Mouse (Mus musculus): Measurements from ENCODE around the gene A930033H14Rik. TPM values are rescaled to one million over a fixed set of nuclear protein-coding genes. Genes with fewer than 3 reads are reported as not detected.
A peak's percentile ranks its signal among the peaks of the same experiment; 100 is the strongest.

The A930033H14Rik gene
- polyA plus RNA-seq (2015; fragmentation: Nextera tagmentation; extraction: Ambion mirVana), result 1.2 and 1.5 TPM in 2 replicates

DNA sequence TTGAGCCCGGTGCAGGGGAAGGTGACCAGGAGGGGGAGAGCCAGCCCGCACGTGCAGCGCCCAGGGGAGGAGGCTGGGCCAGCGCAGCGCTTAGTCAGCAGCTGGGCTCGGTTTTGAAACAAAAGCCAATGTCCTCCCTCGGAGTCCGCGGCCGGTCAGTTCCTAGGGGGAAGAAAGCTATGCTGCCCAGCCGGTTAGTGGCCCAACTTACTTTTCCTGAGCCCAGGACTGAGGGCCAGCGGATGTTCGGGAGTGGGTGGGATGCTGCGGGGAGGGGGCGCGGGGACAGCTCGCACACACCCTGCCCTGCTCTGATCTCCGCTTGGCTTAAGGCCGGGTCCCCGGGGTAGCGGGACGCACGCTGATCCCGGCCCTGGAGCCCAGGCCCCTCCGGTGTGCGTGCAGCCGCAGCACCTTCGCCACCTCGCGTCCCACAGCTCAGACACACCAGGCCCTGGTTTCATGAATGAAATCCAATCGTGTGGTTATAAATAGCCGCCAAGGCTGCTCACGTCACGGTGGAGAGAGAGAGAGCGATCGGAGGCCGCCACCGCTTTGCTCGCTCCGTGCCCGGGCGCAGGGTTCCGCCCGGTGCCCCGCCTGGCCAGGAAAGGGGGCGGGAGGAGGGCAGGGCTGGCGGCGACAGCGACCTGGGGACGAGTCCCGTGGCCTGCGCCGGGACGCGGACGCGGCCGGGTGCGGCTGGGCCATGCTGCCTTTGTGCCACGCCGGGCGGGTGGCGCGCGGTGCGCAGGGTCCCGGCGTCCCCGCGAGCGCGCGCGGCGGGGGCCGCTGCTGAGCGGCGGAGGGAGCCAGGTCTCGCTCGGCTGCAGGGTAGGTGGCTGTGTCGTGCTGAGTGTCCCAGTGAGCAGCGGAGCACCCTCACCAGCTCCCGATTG is at the start of gene A930033H14Rik:
A930033H14Rik (minus strand) TSS at position 557 of the 899 bp plus-strand sequence.
- Histone ChIP-seq H3K27ac (replicated peaks) (peak within 1 kb of the TSS; percentile 99), H3K27me3 (ENCODE audit: control insufficient read depth, insufficient read depth, low read length) (no peaks in the 10 kb centered on the region), H3K4me1 (replicated peaks; ENCODE audit: control insufficient read depth, insufficient read depth) (0 out of 2 replicates have a peak, but pooled peaks cover 3% of the 10 kb centered on the region), H3K9me3 (ENCODE audit: control insufficient read depth, low read length) (no peaks in the 10 kb centered on the region), H3K9ac (ENCODE audit: low read length) (peak within 1 kb of the TSS; percentile 92), H3K4me3 (ENCODE audit: low read depth, low read length) (peak within 1 kb of the TSS; percentile 79), H3K4me2 (replicated peaks; ENCODE audit: low read depth) (peak within 1 kb of the TSS; percentile 96), H3K36me3 (ENCODE audit: control insufficient read depth, insufficient read depth, low read length) (no peaks in the 10 kb centered on the region)
- peak; percentile 95 for ATAC-seq (ENCODE audit: low FRiP score, low TSS enrichment)
- peak; percentile 92 for DNase-seq (ENCODE audit: low spot score)
- no peak for TF ChIP-seq EP300 (optimal IDR thresholded peaks at IDR 0.05)
- TF ChIP-seq CTCF (IDR thresholded peaks at IDR 0.05; ENCODE audit: low read depth), result peak; percentile 38
- under 1% methylated on average over 62 of the region's 84 CpGs for WGBS

DNA sequence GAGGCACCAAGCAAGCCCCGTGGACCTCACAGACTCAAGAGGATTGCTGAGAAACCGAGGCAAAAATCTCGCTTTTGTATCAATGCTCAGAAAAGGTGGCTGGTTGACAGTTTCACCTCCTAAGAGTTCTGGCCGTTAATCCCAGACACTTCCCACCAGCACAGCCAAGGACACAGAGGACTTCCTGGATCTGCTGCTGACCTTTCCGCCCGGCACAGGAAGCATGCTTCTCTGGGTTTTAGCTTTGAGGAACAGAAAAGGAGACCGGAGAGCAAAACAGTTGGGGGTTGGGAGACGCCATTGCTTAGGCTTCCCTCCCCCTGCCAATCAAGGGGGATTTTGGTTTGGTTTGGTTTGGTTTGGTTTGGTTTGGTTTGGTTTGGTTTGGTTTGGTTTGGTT is 47.0 kb upstream of the A930033H14Rik start:
- Histone ChIP-seq H3K9ac (ENCODE audit: low read length) (no peak overlapping the region), H3K9me3 (ENCODE audit: control insufficient read depth, low read length) (no peaks in the 10 kb centered on the region), H3K4me3 (ENCODE audit: low read depth, low read length) (no peak overlapping the region), H3K27me3 (ENCODE audit: control insufficient read depth, insufficient read depth, low read length) (no peaks in the 10 kb centered on the region), H3K4me1 (replicated peaks; ENCODE audit: control insufficient read depth, insufficient read depth) (peaks cover 3% of the 10 kb centered on the region; the same call in 1 of the 2 replicates), H3K36me3 (ENCODE audit: control insufficient read depth, insufficient read depth, low read length) (0 out of 2 replicates have a peak, but pooled peaks cover 3% of the 10 kb centered on the region), H3K4me2 (replicated peaks; ENCODE audit: low read depth) (no peak overlapping the region), H3K27ac (replicated peaks) (no peak overlapping the region)
- DNase-seq (ENCODE audit: low spot score) (no peak), ATAC-seq (ENCODE audit: low FRiP score, low TSS enrichment) (no peak)
- WGBS, result 88% methylated on average over 8 of the region's 8 CpGs
- TF ChIP-seq EP300 (optimal IDR thresholded peaks at IDR 0.05) (no peak), CTCF (IDR thresholded peaks at IDR 0.05; ENCODE audit: low read depth) (no peak)

DNA sequence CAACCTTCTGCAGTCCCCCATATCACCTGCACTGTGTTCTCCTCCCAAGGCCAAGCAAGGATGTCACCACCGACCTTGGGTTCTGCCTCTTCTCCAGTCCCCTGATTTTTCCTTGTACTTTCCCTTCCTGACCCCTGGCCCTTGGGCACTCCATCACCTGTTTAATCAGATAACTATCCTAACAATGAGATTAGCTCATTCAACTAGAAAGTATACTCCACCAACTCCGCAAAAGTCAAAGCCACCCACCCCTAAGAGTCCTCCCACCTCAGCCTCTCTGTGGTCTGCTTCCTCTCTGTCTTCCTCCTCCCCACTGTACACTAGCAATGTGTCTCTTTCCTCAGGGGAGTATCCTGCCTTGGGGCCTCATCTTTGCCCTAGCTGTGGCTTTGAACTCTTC is 46.3 kb upstream of the A930033H14Rik start:
- WGBS, result 44% methylated on average over 2 of the region's 2 CpGs
- Histone ChIP-seq H3K9me3 (ENCODE audit: control insufficient read depth, low read length) (no peaks in the 10 kb centered on the region), H3K9ac (ENCODE audit: low read length) (no peak overlapping the region), H3K27me3 (ENCODE audit: control insufficient read depth, insufficient read depth, low read length) (no peaks in the 10 kb centered on the region), H3K36me3 (ENCODE audit: control insufficient read depth, insufficient read depth, low read length) (0 out of 2 replicates have a peak, but pooled peaks cover 3% of the 10 kb centered on the region), H3K27ac (replicated peaks) (peak overlapping the region; percentile 58), H3K4me1 (replicated peaks; ENCODE audit: control insufficient read depth, insufficient read depth) (peaks cover 7% of the 10 kb centered on the region; the same call in 1 of the 2 replicates), H3K4me2 (replicated peaks; ENCODE audit: low read depth) (no peak overlapping the region), H3K4me3 (ENCODE audit: low read depth, low read length) (no peak overlapping the region)
- TF ChIP-seq EP300 (optimal IDR thresholded peaks at IDR 0.05), result no peak
- TF ChIP-seq CTCF (IDR thresholded peaks at IDR 0.05; ENCODE audit: low read depth), result no peak
- ATAC-seq (ENCODE audit: low FRiP score, low TSS enrichment), result no peak
- DNase-seq (ENCODE audit: low spot score), result no peak

DNA sequence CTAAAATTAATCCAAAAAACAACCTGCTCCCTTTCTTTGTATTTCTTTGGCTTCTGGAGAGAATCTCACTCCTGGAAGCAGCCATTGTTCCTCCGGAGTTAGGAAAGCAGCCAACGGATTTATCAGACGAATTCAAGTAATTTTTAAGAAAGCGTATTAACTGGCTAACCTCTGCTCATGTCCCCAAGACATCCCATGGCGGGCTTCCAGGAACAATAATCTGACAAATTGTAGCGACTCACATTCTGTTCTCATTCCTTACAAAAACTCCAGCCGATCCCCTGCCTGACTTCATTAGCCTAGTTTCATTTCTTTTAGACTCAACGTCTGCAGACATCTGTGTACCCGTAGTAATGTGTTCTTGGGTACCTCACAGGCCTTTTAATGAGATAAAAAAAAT is 45.7 kb upstream of the A930033H14Rik start:
- Histone ChIP-seq H3K9ac (ENCODE audit: low read length) (no peak overlapping the region), H3K27ac (replicated peaks) (peak overlapping the region; percentile 58), H3K27me3 (ENCODE audit: control insufficient read depth, insufficient read depth, low read length) (no peaks in the 10 kb centered on the region), H3K4me1 (replicated peaks; ENCODE audit: control insufficient read depth, insufficient read depth) (peaks cover 5% of the 10 kb centered on the region; the same call in 1 of the 2 replicates), H3K36me3 (ENCODE audit: control insufficient read depth, insufficient read depth, low read length) (0 out of 2 replicates have a peak, but pooled peaks cover 3% of the 10 kb centered on the region), H3K4me2 (replicated peaks; ENCODE audit: low read depth) (no peak overlapping the region), H3K4me3 (ENCODE audit: low read depth, low read length) (no peak overlapping the region), H3K9me3 (ENCODE audit: control insufficient read depth, low read length) (no peaks in the 10 kb centered on the region)
- no peak for TF ChIP-seq EP300 (optimal IDR thresholded peaks at IDR 0.05)
- TF ChIP-seq CTCF (IDR thresholded peaks at IDR 0.05; ENCODE audit: low read depth), result no peak
- DNase-seq (ENCODE audit: low spot score) (no peak), ATAC-seq (ENCODE audit: low FRiP score, low TSS enrichment) (no peak)
- 35% methylated on average over 9 of the region's 9 CpGs for whole genome bisulfite sequencing

DNA sequence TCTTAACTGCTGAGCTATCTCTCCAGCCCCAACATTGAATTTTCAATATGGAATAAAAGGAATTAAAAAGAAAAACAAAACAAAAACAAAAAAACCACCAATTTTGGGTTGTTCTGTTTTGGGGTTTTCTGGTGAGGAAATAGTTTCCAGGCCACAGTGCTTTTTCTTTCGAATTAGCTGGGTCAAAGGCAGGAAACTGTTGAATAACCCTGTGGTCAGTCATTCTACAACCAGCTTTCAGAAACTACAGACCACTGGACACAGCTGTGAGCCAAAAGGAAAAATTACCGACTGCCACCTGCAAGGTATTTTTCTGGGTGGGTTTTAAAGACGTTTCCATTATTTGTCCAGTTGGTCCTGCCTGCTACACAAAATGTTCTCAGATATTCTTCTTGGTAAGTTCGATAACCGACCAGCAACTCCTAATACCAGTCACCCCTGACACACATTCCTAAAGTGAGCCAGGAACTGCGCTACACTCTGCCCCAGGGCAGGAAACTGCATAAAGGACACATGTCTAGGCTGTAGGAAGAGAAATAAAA is 44.8 kb upstream of the A930033H14Rik start:
- no peak for DNase-seq (ENCODE audit: low spot score)
- Histone ChIP-seq H3K4me1 (replicated peaks; ENCODE audit: control insufficient read depth, insufficient read depth) (peaks cover 5% of the 10 kb centered on the region; the same call in 1 of the 2 replicates), H3K9ac (ENCODE audit: low read length) (no peak overlapping the region), H3K27ac (replicated peaks) (peak overlapping the region; percentile 58; the same call in 1 of the 2 replicates), H3K27me3 (ENCODE audit: control insufficient read depth, insufficient read depth, low read length) (no peaks in the 10 kb centered on the region), H3K4me2 (replicated peaks; ENCODE audit: low read depth) (no peak overlapping the region), H3K4me3 (ENCODE audit: low read depth, low read length) (no peak overlapping the region), H3K36me3 (ENCODE audit: control insufficient read depth, insufficient read depth, low read length) (0 out of 2 replicates have a peak, but pooled peaks cover 3% of the 10 kb centered on the region), H3K9me3 (ENCODE audit: control insufficient read depth, low read length) (no peaks in the 10 kb centered on the region)
- ATAC-seq (ENCODE audit: low FRiP score, low TSS enrichment), result no peak
- TF ChIP-seq EP300 (optimal IDR thresholded peaks at IDR 0.05) (no peak), CTCF (IDR thresholded peaks at IDR 0.05; ENCODE audit: low read depth) (no peak)
- WGBS, result 73% methylated on average over 6 of the region's 6 CpGs

Measured in stomach, postnatal 0 days (tissue).